Mouse (Mus musculus): ENCODE data around the gene Prtn3.

Gene Prtn3

DNA sequence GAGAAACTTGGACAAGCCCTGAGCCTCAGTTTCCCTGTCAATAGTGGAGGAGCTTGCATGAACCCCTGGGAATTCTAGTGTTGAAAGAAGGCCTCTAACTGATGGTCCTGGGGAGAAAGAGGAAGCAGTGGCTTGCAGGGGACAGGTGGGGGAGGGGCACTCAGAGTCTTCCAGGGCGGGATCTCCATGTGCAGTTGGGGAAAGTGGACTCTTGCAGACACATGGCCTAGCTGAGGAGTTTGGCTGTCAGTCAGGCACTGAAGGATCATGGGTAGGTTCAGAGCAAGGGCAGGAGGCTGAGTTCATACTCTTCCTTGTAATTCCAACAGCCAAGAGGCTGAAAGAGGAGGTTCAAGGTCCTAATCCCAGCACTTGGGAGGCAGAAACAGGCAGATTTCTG is 2.9 kb downstream of the Prtn3 start:
- peak; percentile 76 for DNase-seq (ENCODE audit: low spot score)

DNA sequence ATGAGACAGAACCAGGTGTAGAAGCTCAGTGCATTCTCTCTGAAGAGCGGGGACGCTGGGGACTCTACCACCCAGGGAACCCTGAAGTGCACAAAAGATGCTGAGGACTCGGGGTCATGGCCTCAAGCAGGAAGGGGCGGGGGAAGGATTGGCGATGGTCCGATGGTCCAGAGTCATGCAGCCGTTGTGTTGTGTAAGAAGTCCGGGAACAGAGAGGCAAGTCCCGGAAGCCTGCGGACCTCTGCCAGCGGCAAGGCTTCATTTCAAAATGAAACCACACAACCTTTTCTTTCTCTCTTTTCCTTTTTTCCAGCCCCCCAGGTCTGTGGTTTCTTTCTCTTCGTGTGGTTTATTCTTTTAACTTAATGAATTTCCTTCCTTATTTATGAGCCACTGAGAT is 3.5 kb downstream of the Prtn3 start:
- DNase-seq (ENCODE audit: low spot score): peak; percentile 67

DNA sequence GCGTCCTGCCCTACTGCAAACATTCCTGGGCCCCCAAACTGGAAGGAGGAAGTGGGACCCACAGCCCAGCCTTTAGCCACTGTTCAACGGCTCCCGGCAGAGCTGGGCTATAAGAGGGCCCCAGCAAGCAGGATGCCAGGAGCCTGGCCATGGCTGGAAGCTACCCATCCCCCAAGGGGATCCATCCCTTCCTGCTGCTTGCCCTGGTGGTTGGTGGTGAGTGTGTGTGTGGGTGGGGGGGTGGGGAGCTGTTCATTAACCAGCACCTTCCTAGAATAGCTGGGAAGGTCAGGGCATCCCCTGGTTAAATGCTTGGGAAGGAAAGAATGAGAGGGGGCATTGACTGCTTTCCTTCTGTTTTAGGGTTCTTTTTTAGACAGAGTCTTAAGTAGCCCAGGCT is 5.3 kb downstream of the Prtn3 start:
- no peak for DNase-seq (ENCODE audit: low spot score)

- no peak for DNase-seq (ENCODE audit: low spot score)
Measured at GRCm38 (mm10) chr10:79880721-79881120, 6.4 kb downstream of the Prtn3 start.

- DNase-seq (ENCODE audit: low spot score): no peak
Measured at GRCm38 (mm10) chr10:79881981-79882380, 7.7 kb downstream of the Prtn3 start.

DNA sequence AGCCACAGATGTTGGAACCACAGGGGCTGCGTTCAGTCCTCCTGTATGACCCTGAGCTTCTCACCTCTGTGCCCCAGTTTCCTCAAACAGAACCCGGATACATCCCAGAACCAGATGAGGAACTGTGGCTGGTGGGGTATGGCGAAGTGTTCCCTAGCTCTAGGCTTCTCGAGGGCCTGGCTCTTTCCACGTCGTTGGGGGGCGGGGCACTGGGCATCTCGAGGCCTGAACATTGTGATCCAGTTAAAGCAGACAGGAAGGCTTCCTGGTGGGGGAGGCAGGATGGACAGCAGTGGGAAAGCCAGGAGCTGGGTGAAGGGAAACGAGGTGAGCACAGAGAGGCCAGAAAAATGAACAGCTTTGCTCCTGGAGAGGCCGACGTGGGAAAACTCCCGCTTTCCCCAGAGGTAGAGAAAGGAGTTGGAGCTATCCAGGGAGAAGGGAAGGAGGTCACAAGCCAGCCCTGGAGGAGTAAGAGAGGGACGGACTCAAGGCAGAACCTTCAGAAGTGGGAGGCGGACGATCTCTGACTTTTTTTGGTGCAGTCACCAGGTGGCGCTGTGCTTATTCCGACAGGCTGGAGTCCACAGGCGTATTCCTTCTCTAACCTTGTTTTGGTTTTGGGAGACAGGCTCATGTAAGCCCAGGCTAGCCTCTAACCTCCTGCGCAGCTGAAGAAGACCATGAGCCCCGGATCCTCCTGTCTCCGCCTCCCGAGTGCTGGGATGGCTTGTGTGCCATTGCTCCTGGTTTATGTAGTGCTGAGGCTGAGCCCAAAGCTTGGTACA is 9.2 kb downstream of the Prtn3 start:
- peak; percentile 98 for DNase-seq (ENCODE audit: low spot score)

DNA sequence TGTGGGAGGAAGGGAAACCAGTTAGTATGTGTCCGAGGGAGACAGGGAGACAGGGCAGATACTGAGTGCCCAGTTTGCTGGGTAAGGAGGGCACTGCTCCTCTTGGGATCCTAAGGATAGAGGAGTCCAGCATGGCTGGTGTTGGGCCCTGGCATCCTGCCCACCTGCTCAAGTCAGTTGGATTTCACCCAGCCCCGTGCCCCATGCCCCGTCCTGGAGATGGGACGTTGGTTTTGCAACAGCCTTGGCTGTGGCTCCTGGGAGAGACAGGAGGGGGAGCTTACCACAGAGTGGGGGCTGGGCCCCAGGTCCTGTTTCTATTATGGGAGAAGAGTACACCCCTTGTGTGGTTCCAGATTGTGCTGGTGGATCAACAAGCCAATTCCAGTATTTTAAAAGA is 10.2 kb downstream of the Prtn3 start:
- DNase-seq (ENCODE audit: low spot score): peak; percentile 98

- peak; percentile 59 for DNase-seq (ENCODE audit: low spot score)
Measured at GRCm38 (mm10) chr10:79884938-79885337, 10.7 kb downstream of the Prtn3 start.

- DNase-seq (ENCODE audit: low spot score): no peak
Measured at GRCm38 (mm10) chr10:79886054-79886453, 11.8 kb downstream of the Prtn3 start, which contains the start of gene Elane. Gene Elane, plus strand, starts transcription at chr10:79886247.

- DNase-seq (ENCODE audit: low spot score): no peak
Measured at GRCm38 (mm10) chr10:79886611-79887010, 12.3 kb downstream of the Prtn3 start.

GRCm38 (mm10) chr10:79889386-79889785 is 15.1 kb downstream of the Prtn3 start:
- DNase-seq (ENCODE audit: low spot score): peak; percentile 95

DNA sequence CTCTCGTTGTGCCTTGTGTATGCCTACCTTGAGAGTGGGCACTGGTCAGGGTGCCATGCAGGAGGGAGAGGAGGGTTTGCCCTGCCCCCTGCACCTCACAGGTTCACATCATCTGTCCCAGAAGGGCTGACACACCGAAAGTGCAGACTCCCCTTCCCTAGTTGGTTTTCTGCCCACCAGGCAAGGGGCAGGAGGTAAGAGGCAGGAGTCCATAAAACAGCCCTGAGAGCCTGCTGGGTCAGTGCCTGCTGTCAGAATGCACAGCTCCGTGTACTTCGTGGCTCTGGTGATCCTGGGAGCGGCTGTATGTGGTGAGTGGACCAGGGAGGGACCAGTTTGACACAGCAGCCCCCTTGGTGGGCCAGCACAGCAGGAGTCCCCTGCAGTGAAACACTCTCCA is 16.4 kb downstream of the Prtn3 start, which contains the start of gene Cfd:
TSS of gene Cfd (plus strand) at position 184 of the 400 bp plus-strand sequence.
- DNase-seq (ENCODE audit: low spot score): peak; percentile 85

GRCm38 (mm10) chr10:79892451-79893118 is 18.3 kb downstream of the Prtn3 start:
- DNase-seq (ENCODE audit: low spot score): peak; percentile 81

GRCm38 (mm10) chr10:79896306-79896705 is 22.0 kb downstream of the Prtn3 start:
- peak; percentile 59 for DNase-seq (ENCODE audit: low spot score)

DNA sequence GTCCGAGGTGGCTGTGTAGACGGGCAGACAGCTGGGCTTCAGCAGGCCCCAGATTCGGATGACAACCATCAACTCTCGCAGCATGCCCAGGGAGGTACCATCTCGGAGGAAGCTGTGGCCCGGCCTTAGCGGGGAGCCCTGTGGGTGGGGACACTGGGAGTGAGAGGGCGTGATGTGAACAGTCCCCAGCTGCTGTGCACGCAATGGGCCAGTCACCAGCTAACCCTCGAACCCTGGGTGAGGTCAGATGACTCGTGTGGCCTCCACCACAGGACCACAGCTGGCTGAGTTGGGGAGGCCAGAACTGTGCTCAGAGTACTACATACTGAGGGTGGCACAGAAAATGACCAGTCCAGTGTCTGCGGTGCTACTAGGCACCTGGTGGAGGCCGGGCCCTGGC is 22.5 kb downstream of the Prtn3 start:
- DNase-seq (ENCODE audit: low spot score): no peak

GRCm38 (mm10) chr10:79897316-79898245 is 23.3 kb downstream of the Prtn3 start:
- DNase-seq (ENCODE audit: low spot score): peak; percentile 42

GRCm38 (mm10) chr10:79900951-79901410 is 26.7 kb downstream of the Prtn3 start:
- no peak for DNase-seq (ENCODE audit: low spot score)

DNA sequence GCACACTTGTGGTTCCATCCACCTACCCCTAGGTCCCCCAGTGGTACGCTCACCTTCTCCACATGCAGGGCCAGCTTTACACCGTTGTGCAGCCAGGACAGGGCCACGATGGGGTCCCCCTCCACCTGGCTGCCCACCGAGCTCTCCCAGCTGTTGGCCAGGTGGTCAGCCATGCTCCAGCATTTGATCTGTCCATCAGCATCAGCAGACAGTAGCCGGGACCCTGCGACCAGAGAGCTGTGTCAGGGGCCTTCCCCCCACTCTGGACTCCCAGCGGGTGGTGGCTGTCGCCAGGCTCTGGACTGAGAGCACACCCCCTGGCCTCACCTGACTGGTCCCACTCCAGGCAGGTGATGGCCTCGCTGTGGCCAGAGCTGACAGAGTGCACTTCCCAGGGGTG is 32.4 kb downstream of the Prtn3 start:
- no peak for DNase-seq (ENCODE audit: low spot score)

GRCm38 (mm10) chr10:79907415-79907814 is 33.1 kb downstream of the Prtn3 start:
- DNase-seq (ENCODE audit: low spot score): no peak

- peak; percentile 96 for DNase-seq (ENCODE audit: low spot score)
Measured at GRCm38 (mm10) chr10:79908167-79909091, 34.2 kb downstream of the Prtn3 start, which contains the start of gene Med16. Gene Med16, minus strand, starts transcription at chr10:79908923.

Measured in adipocyte (in vitro differentiated cells).